Mouse (Mus musculus): Measurements from ENCODE around the gene Usp49.

- TF ChIP-seq POLR2A (IDR thresholded peaks at IDR 0.05; ENCODE audit: borderline replicate concordance, extremely low read depth, low read depth, low read length), result no peak
- TF ChIP-seq CTCF (IDR thresholded peaks at IDR 0.05; ENCODE audit: insufficient read depth, low read length), result no peak
These were observed 12.7 kb upstream of the Usp49 start for GRCm38 (mm10) chr17:47617605-47618307.
